Mouse (Mus musculus): ENCODE measurements around the gene Gm49384. TPM values are rescaled to one million over a fixed set of nuclear protein-coding genes. Genes with fewer than 3 reads are reported as not detected.

Gm49384 gene
- polyA plus RNA-seq (2015; fragmentation: Nextera tagmentation; extraction: Ambion mirVana): 16.5 and 22.1 TPM in 2 replicates

DNA sequence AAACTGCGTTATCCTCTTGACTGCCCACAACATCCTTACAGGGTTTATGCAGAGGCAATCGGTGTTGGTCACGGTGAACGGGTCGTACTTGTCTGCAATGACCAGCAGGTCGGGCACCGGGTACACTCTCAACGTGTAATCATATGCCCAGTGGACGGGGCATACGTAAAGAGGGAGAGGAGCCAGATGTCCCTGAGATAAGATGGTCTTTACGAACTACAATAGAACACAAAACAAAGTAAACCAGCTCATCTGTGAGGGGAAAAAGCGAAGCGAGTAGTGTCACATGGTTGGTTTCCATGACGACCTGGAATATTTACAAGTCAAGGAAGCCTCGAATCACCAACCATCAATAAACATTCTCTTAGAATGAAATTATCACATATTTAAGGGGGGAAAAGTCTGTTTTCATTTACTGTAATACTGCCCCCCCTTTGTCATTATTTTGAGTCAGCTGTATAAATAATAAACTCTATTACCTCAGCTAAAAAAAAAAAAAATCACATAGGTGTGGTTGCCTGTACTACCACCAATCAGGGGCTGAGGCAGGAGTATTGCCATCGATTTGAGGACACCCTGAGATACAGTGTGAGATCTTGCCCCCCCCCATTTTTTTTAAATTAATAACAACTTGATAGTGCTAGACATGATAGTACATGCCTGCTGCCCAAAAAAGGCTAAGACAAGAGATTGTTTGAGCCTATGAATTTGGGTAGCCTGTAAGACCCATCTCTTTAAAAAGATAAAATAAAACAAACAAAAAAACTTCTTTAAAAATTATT, at the start of gene Gm49384:
Gene Gm49384, minus strand, starts transcription at position 216 of the 782 bp plus-strand sequence.
- no peaks in the 10 kb centered on the region for H3K9me3 ChIP-seq (ENCODE audit: control insufficient read depth, low read length)
- no peak within 1 kb of the TSS for H3K4me2 ChIP-seq (ENCODE audit: low read length)
- H3K27ac ChIP-seq (ENCODE audit: low read length): no peak within 1 kb of the TSS
- H3K4me3 ChIP-seq (replicated peaks; ENCODE audit: low read length): no peak within 1 kb of the TSS
- H3K9ac ChIP-seq (replicated peaks; ENCODE audit: low read depth, low read length): no peak within 1 kb of the TSS
- 0 out of 2 replicates have a peak, but pooled peaks have one; percentile 33 for ATAC-seq
- WGBS: 74% methylated on average over 16 of the region's 16 CpGs
- H3K36me3 ChIP-seq (ENCODE audit: control insufficient read depth, insufficient read depth): 0 out of 2 replicates have a peak, but pooled peaks cover 6% of the 10 kb centered on the region
- no peaks in the 10 kb centered on the region for H3K27me3 ChIP-seq (replicated peaks; ENCODE audit: control insufficient read depth, insufficient read depth, low read length)
- H3K4me1 ChIP-seq (replicated peaks; ENCODE audit: control insufficient read depth, insufficient read depth, low read length): peaks cover 3% of the 10 kb centered on the region; the same call in 1 of the 2 replicates

DNA sequence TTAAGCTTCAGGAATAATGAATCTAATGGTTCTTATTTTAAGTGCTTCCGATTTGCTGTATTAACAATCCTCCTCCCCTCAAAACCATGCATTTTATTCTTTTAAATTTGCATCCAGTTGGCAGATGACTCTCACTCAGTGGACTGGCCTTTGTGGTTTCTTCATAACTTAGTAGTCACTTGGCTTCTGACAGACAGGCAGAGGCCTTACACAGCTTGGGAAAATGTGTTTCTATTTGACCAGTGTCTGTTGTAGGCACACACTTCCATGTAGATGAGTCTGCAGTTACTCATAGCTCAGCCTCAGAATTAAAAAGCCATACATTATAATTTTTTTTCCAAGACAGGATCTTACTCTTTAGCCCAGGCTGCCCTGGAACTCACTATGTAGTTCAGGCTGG, 49.7 kb upstream of the Gm49384 start:
- Histone ChIP-seq H3K27me3 (replicated peaks; ENCODE audit: control insufficient read depth, insufficient read depth, low read length) (no peaks in the 10 kb centered on the region), H3K9me3 (ENCODE audit: control insufficient read depth, low read length) (no peaks in the 10 kb centered on the region), H3K4me3 (replicated peaks; ENCODE audit: low read length) (no peak overlapping the region), H3K36me3 (ENCODE audit: control insufficient read depth, insufficient read depth) (no peaks in the 10 kb centered on the region), H3K9ac (replicated peaks; ENCODE audit: low read depth, low read length) (no peak overlapping the region), H3K4me2 (ENCODE audit: low read length) (no peak overlapping the region), H3K27ac (ENCODE audit: low read length) (no peak overlapping the region), H3K4me1 (replicated peaks; ENCODE audit: control insufficient read depth, insufficient read depth, low read length) (no peaks in the 10 kb centered on the region)
- no peak for ATAC-seq
- WGBS: 89% methylated on average over 1 of the region's 1 CpGs

DNA sequence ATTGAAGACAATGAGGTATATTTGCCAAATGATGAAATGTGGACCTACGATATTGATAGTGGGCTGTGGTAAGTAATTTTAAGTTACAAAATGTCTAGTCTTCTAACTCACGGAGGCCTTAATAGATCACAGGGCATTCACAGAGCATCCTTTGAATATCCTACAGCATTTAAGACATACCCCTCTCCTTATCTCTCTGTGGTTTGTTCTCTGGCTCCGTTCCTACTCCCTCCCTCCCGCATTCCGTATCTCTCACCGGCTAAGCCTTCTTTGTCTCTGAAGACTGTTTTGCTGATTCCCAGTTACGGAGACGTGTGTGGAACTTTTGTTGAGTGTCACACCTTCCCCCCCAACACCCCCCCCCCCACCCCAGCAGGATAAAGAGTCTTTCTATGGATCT, 46.7 kb upstream of the Gm49384 start:
- no peaks in the 10 kb centered on the region for H3K4me1 ChIP-seq (replicated peaks; ENCODE audit: control insufficient read depth, insufficient read depth, low read length)
- H3K27ac ChIP-seq (ENCODE audit: low read length): no peak overlapping the region
- H3K9me3 ChIP-seq (ENCODE audit: control insufficient read depth, low read length): no peaks in the 10 kb centered on the region
- no peak overlapping the region for H3K4me3 ChIP-seq (replicated peaks; ENCODE audit: low read length)
- H3K36me3 ChIP-seq (ENCODE audit: control insufficient read depth, insufficient read depth): no peaks in the 10 kb centered on the region
- ATAC-seq: no peak
- no peak overlapping the region for H3K4me2 ChIP-seq (ENCODE audit: low read length)
- H3K9ac ChIP-seq (replicated peaks; ENCODE audit: low read depth, low read length): no peak overlapping the region
- 77% methylated on average over 8 of the region's 8 CpGs for WGBS
- H3K27me3 ChIP-seq (replicated peaks; ENCODE audit: control insufficient read depth, insufficient read depth, low read length): no peaks in the 10 kb centered on the region

DNA sequence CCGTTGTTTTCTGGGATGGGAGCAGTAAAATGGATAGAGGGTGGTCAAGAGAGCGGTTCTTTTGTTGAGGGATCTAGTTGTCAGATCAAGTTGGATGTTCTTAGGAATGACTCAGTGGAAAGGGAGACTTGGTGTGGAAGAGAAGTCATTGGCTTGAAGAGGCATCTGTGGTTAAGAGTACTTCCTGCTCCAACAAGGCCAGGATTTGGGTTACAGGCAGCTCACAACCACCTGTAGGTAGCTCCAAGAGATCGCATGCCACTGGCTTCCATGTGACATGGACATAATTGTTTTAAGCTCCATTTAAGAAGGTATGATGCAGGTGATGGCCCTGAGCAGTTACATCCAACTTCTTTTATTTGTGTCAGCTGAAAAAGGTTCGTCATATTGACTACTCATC, 45.7 kb upstream of the Gm49384 start:
- H3K27me3 ChIP-seq (replicated peaks; ENCODE audit: control insufficient read depth, insufficient read depth, low read length): no peaks in the 10 kb centered on the region
- no peaks in the 10 kb centered on the region for H3K36me3 ChIP-seq (ENCODE audit: control insufficient read depth, insufficient read depth)
- H3K4me1 ChIP-seq (replicated peaks; ENCODE audit: control insufficient read depth, insufficient read depth, low read length): no peaks in the 10 kb centered on the region
- H3K9me3 ChIP-seq (ENCODE audit: control insufficient read depth, low read length): no peaks in the 10 kb centered on the region
- ATAC-seq: no peak
- H3K9ac ChIP-seq (replicated peaks; ENCODE audit: low read depth, low read length): no peak overlapping the region
- no peak overlapping the region for H3K27ac ChIP-seq (ENCODE audit: low read length)
- H3K4me2 ChIP-seq (ENCODE audit: low read length): no peak overlapping the region
- 87% methylated on average over 4 of the region's 4 CpGs for WGBS
- H3K4me3 ChIP-seq (replicated peaks; ENCODE audit: low read length): no peak overlapping the region

DNA sequence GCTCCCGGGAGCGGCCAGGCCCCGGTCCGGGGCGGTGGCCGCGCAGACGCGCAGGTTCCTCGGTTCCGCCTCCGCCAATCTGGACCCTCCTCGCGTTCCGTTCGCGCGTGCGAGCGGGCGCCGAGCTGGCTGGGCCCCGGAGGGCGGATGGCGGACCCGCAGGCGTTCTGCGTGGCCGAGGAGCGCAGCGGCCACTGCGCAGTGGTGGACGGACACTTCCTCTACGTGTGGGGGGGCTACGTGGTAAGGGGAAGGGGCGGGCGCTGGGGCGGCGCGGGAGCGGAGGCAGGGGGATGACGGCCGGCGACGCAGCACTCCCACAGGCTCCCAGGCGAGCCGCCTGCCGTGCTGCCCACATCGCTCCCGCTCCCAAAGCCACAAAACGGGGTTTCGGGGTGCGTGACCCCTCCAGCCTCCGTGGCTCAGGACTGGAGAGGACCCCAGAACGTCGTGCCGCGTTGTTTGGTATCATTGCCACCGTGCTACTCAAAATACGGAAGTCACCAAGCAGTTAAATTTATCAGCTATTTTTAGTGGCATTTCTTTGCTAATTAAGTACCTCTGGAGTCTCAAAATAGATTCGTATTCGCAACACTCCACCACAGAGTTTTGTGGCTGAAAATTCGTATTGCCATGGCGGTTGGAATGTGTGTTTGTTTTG, 37.8 kb upstream of the Gm49384 start:
- no peaks in the 10 kb centered on the region for H3K36me3 ChIP-seq (ENCODE audit: control insufficient read depth, insufficient read depth)
- peak overlapping the region; percentile 73 for H3K9ac ChIP-seq (replicated peaks; ENCODE audit: low read depth, low read length)
- H3K4me1 ChIP-seq (replicated peaks; ENCODE audit: control insufficient read depth, insufficient read depth, low read length): peaks cover 5% of the 10 kb centered on the region
- under 1% methylated on average over 59 of the region's 64 CpGs for WGBS
- peak; percentile 91 for ATAC-seq
- H3K27me3 ChIP-seq (replicated peaks; ENCODE audit: control insufficient read depth, insufficient read depth, low read length): no peaks in the 10 kb centered on the region
- H3K9me3 ChIP-seq (ENCODE audit: control insufficient read depth, low read length): no peaks in the 10 kb centered on the region
- H3K27ac ChIP-seq (ENCODE audit: low read length): peak overlapping the region; percentile 31
- peak overlapping the region; percentile 78 for H3K4me3 ChIP-seq (replicated peaks; ENCODE audit: low read length)
- H3K4me2 ChIP-seq (ENCODE audit: low read length): peak overlapping the region; percentile 73

DNA sequence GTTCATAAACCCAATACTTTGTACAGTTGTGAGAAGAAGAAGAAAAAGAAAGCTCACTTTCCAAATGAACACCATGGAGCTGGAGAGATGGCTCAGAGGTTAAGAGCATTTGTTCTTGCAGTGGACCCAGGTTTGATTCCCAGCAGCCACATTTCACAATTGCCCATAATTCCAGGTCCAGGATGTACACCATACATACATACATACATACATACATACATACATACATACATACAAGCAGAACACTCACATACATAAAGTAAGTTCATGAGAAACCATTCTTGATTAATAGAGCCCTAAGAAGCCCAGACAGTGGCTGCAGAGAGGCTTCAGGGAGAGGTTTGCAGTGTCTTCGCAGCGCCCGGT, 37.3 kb upstream of the Gm49384 start:
- Histone ChIP-seq H3K4me2 (ENCODE audit: low read length) (peak overlapping the region; percentile 73), H3K27ac (ENCODE audit: low read length) (peak overlapping the region; percentile 31), H3K4me3 (replicated peaks; ENCODE audit: low read length) (peak overlapping the region; percentile 78), H3K36me3 (ENCODE audit: control insufficient read depth, insufficient read depth) (no peaks in the 10 kb centered on the region), H3K27me3 (replicated peaks; ENCODE audit: control insufficient read depth, insufficient read depth, low read length) (no peaks in the 10 kb centered on the region), H3K9ac (replicated peaks; ENCODE audit: low read depth, low read length) (peak overlapping the region; percentile 73), H3K9me3 (ENCODE audit: control insufficient read depth, low read length) (no peaks in the 10 kb centered on the region), H3K4me1 (replicated peaks; ENCODE audit: control insufficient read depth, insufficient read depth, low read length) (peaks cover 5% of the 10 kb centered on the region)
- no peak; the same call in 1 of the 2 replicates for ATAC-seq
- WGBS: 0% methylated on average over 3 of the region's 3 CpGs

DNA sequence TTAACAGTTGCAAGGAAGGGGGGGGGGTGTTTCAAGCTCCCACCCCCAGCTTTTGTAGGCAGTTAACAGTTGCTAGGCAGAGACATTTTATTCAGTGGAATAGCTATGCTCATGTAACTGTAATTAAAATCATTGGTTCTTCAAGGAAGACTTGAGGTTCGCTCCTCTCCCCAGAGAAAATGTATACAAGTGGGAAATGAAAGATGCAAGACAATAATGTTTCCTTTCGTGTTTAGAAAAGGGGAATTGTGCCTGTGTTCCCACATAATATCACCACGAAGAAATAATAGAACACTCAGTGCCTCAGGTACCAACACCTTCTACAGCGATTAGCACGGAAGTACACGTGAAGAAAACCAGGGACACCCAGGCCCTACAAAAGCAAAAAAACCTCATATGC, 36.8 kb upstream of the Gm49384 start, which contains the start of gene Klhdc1:
Gene Klhdc1, plus strand, starts transcription at position 301 of the 400 bp plus-strand sequence.
- no peaks in the 10 kb centered on the region for H3K9me3 ChIP-seq (ENCODE audit: control insufficient read depth, low read length)
- H3K4me2 ChIP-seq (ENCODE audit: low read length): peak within 1 kb of the TSS; percentile 73
- WGBS: 70% methylated on average over 6 of the region's 6 CpGs
- H3K27ac ChIP-seq (ENCODE audit: low read length): peak within 1 kb of the TSS; percentile 31
- peak within 1 kb of the TSS; percentile 78 for H3K4me3 ChIP-seq (replicated peaks; ENCODE audit: low read length)
- no peak for ATAC-seq
- peak within 1 kb of the TSS; percentile 73 for H3K9ac ChIP-seq (replicated peaks; ENCODE audit: low read depth, low read length)
- H3K4me1 ChIP-seq (replicated peaks; ENCODE audit: control insufficient read depth, insufficient read depth, low read length): peaks cover 5% of the 10 kb centered on the region
- H3K36me3 ChIP-seq (ENCODE audit: control insufficient read depth, insufficient read depth): no peaks in the 10 kb centered on the region
- no peaks in the 10 kb centered on the region for H3K27me3 ChIP-seq (replicated peaks; ENCODE audit: control insufficient read depth, insufficient read depth, low read length)

DNA sequence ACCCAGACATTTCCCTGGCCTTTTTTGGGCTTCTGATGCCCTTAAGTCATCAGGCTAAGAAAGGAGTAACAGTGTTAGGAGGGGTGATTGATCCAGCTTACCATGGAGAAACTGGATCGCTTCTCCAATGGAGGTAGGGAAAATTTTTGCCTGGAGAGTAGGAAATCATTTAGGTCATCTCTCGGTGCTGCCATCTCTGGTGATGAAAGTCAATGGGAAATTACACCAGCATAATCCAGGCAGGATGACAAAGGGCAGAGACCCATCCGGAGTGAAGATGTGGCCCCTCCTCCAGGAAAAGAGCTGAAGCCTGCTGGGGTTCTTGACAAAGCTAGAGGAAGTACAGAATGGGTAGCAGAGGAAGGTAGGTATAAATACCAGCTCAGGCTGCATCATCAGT, 34.2 kb upstream of the Gm49384 start:
- H3K9ac ChIP-seq (replicated peaks; ENCODE audit: low read depth, low read length): no peak overlapping the region
- H3K27ac ChIP-seq (ENCODE audit: low read length): no peak overlapping the region
- ATAC-seq: no peak
- no peak overlapping the region for H3K4me2 ChIP-seq (ENCODE audit: low read length)
- no peaks in the 10 kb centered on the region for H3K27me3 ChIP-seq (replicated peaks; ENCODE audit: control insufficient read depth, insufficient read depth, low read length)
- H3K36me3 ChIP-seq (ENCODE audit: control insufficient read depth, insufficient read depth): no peaks in the 10 kb centered on the region
- H3K4me3 ChIP-seq (replicated peaks; ENCODE audit: low read length): no peak overlapping the region
- no peaks in the 10 kb centered on the region for H3K9me3 ChIP-seq (ENCODE audit: control insufficient read depth, low read length)
- peaks cover 5% of the 10 kb centered on the region for H3K4me1 ChIP-seq (replicated peaks; ENCODE audit: control insufficient read depth, insufficient read depth, low read length)
- WGBS: 42% methylated on average over 3 of the region's 3 CpGs

DNA sequence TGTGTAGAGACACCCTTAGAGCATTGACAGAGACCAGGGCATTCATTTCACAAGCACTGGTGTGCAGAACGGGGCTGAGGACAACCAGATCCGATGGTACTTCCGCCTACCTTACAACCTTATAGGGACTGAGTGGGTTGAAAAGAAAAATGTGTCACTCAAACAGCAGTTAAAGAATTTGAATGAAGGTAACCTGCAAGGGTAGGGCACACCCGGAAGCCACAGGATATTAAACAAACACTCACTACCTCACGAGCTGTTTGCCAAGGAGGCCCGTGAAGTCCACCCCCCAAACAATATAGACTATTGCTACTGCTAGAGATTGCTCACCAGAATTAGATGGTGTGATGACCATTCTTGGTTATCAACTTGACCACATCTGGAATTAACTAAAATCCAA, 31.7 kb upstream of the Gm49384 start:
- no peaks in the 10 kb centered on the region for H3K9me3 ChIP-seq (ENCODE audit: control insufficient read depth, low read length)
- no peak overlapping the region for H3K27ac ChIP-seq (ENCODE audit: low read length)
- no peaks in the 10 kb centered on the region for H3K27me3 ChIP-seq (replicated peaks; ENCODE audit: control insufficient read depth, insufficient read depth, low read length)
- H3K4me2 ChIP-seq (ENCODE audit: low read length): no peak overlapping the region
- H3K9ac ChIP-seq (replicated peaks; ENCODE audit: low read depth, low read length): no peak overlapping the region
- no peaks in the 10 kb centered on the region for H3K36me3 ChIP-seq (ENCODE audit: control insufficient read depth, insufficient read depth)
- WGBS: 91% methylated on average over 6 of the region's 6 CpGs
- no peak overlapping the region for H3K4me3 ChIP-seq (replicated peaks; ENCODE audit: low read length)
- H3K4me1 ChIP-seq (replicated peaks; ENCODE audit: control insufficient read depth, insufficient read depth, low read length): no peaks in the 10 kb centered on the region
- no peak for ATAC-seq

All from forebrain, embryonic 16.5 days (tissue).